Mouse (Mus musculus) kidney, postnatal 25 days (tissue): ENCODE results near the gene Dupd1.

Source experiments
- DNase-seq, 2 experiments: peaks; one replicate each; pipeline ENCODE4 v3.0.0; 2021; ENCODE audit warnings: mixed read lengths in 2 of 2

Gene Dupd1

GRCm38 (mm10) chr14:21720430-21721205 lies 6.2 kb upstream of the Dupd1 start:
- DNase-seq = peak in 1 of 2 experiments; percentile 28

DNA sequence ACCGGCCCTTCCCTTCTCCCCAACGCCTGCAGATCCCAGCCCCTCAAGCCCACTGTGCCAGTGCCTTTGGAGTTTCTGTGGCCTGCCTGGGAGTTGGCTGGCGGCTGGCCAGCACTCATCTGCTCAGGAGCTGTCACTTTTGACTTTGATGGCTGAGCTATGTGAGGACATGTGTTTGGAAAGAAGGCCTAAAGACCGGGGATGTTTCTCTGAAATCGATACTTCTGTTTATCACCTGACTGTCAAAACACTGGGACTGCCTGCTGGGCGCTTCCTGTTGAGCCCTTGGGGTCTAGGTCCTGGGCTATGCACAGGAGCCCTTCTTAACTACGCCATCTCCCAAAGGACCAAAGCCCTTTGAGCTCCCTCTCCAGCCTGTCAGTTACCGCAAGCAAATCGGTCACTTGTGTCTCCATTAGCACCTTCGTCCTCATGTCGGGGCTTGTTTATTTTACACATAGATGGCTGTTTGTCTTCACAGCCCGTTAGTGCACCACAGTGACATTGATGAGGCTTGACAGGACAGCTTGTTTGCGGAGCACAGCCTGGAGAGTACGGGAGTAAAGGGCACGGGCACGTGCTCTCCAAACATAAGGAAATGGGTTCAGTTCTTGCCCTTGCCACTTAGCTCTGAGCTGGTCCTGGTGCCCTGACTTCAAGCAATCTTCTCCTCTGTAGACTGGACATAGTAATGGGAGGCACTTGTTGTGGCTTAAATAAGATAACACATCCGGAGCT lies 5.4 kb upstream of the Dupd1 start:
- peak in 1 of 2 experiments; percentile 34 for DNase-seq

GRCm38 (mm10) chr14:21711231-21711630 lies 3.1 kb downstream of the Dupd1 start:
- DNase-seq = peak in 1 of 2 experiments; percentile 23

- peak in 1 of 2 experiments; percentile 37 for DNase-seq
Measured at GRCm38 (mm10) chr14:21709545-21709944, 4.8 kb downstream of the Dupd1 start.

DNA sequence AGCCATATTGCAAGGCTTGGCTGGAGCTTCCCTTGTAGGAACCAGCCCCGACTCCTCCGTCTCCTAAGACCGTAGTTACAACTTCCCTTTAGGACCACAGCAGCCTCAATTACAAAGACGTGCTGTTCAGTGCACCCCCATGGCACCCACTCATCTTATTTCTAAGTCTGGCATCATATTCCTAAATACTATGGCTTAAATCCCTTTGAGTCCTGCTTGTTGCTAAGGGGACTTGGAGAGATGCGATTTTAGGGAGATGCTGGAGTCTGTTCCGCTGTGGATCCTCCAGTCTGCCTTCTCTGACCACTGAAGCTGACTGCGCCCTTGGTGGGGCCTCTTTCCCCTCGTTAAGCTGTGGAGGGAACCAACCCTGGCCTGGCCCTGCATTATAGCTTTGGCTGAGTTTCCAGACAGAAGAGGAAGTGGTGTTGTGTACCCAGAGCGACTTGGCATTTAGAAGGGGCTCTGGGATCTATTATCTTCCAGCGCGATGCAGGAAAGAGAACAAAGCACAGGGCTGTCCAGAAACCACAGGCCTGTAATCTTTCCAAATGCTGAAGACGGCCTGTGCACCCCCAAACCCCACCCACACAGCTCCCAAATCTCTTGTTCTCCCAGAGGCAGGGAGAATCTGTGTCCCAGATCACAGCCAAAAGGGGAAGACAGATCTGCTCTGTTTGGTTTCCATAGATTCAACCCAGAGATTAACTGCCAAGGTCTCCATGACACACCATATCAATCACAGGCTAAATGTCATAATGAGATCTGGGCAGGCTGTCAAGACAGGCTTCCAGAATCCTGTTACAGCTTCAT lies 7.4 kb downstream of the Dupd1 start:
- peak in 1 of 2 experiments; percentile 15 for DNase-seq

- peak in 1 of 2 experiments; percentile 5 for DNase-seq
Measured at GRCm38 (mm10) chr14:21705462-21705861, 8.9 kb downstream of the Dupd1 start.

- DNase-seq = peak in 1 of 2 experiments; percentile 51
Measured at GRCm38 (mm10) chr14:21703255-21703654, 11.1 kb downstream of the Dupd1 start.

GRCm38 (mm10) chr14:21702691-21703090 lies 11.7 kb downstream of the Dupd1 start:
- peak in 1 of 2 experiments; percentile 14 for DNase-seq

- DNase-seq = peak; percentile 48 to 75
Measured at GRCm38 (mm10) chr14:21696186-21696830, 18.1 kb downstream of the Dupd1 start.

DNA sequence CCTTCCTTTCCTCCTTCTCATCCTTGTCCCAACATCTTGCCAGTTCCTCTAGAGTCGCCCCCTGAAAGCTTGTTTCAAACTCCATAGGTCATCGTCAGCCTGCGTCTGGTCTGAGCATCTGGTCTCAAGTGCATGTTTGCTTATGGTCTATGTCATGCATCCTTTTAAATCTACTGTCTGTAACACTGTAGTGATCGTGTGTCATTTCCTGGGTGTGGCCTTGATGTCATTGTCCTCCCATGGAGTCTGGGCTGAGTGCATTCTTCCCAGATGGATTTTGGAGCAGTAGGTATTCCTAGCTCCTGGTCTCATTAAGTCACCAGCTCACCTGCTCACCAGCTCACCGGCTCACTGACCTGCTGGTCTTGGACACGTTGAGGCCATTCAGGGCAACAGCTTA lies 19.4 kb downstream of the Dupd1 start:
- no peak for DNase-seq

GRCm38 (mm10) chr14:21691070-21691469 lies 23.3 kb downstream of the Dupd1 start:
- DNase-seq = no peak

GRCm38 (mm10) chr14:21686376-21687279 lies 27.7 kb downstream of the Dupd1 start:
- DNase-seq = peak in 1 of 2 experiments; percentile 36

DNA sequence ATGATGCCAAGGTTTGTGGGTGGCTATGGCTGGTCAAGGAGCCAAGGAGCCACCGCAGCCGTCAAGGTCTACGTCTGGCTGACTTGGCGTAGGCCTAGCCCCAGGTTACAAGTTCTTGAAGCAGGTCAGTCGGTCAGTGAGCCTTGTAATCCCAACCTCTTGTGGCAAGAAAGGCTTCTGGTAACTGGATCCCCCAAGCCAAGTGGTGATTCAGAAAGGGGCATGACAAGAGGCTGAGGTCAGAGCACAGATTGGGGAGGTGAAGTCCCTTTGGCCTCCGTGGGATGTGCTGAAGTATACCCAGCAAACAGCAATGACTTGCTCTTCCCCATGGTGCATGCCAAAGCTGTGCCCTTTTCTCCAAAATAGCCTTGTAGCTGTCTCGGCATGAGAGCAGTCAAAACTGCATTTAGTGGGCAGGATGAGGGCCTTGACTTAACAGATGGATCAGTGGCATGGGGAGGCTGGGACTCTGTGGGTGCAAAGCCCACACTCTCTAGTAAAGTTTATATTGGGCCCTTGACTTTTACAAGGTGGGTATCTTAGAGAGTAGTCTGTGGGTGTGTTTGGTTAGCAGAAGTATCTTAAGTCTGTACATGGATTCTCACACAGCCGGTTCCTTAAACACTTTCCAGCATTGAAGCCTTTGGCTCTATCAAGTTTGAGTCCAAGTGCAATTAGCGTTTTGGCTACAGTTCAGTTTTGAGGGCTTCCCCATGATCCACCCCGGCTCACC lies 28.8 kb downstream of the Dupd1 start:
- no peak for DNase-seq

DNA sequence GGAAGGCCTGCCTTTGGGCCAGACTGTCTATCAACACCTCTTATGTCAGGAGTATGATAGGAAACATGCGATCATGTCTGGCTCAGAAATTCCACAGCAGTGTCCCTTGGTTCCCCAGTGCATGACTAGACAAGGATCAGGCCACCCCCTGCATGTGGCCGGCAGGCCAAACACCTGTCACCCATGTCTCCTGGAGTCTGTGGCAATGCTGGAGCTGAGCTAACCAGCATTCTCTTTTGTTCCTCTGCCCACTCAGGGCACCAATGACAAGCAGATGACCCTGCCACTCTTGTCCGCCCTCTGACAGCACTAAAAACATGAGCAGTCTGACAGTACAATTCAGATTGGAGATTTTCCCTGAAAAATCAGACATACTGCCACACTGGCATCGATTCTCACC lies 30.5 kb downstream of the Dupd1 start:
- no peak for DNase-seq

DNA sequence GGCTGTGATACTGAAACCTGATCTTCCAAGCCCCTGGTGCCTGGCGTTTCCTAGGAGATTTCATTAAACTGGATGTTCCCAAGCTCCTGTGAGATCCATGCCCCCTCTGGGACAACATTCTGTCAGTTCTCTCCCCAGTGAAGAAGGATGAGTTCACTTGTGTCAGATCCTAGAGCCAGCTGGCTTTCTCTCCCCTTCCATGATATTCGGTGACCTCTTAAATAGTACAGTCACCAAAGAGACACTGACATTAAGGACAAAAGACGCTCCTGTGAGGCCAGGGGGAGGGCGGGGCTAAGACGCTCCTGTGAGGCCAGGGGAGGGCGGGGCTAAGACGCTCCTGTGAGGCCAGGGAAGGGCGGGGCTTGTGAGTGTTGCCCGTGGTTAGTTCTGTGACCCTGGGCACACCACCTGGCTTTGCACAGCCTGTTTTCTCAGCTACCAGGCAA lies 31.7 kb downstream of the Dupd1 start:
- peak; percentile 88 to 90 for DNase-seq

DNA sequence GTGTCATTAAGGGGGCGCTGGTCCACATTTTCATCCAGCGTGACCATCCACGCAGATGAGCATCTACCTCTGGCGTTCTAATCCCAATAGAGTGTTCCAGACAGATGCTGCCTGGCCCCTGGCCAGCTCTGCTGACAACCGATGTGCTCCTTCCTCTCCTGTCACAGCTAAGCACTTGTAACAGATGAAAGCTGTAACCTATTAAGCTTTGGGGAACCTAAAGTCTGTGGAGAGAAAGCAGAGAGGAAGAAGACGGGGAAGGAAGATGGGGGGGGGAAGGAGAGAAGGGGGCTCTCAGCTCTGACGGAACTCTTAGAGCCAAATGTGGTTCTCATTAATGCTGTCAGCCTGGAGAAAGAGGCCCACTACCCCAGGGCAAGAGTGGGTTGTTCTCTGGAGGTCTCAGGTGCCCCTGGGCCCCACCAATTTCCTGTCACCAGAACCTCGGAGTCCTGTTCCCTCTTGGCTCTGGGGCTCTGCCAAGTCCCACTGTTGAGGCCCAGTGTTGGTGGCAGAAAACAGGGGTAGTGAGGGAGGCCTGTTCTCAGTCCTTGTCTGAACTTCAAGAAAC lies 34.7 kb downstream of the Dupd1 start:
- peak in 1 of 2 experiments; percentile 38 for DNase-seq

GRCm38 (mm10) chr14:21678509-21679285 lies 35.7 kb downstream of the Dupd1 start:
- DNase-seq = peak; percentile 62 to 72

DNA sequence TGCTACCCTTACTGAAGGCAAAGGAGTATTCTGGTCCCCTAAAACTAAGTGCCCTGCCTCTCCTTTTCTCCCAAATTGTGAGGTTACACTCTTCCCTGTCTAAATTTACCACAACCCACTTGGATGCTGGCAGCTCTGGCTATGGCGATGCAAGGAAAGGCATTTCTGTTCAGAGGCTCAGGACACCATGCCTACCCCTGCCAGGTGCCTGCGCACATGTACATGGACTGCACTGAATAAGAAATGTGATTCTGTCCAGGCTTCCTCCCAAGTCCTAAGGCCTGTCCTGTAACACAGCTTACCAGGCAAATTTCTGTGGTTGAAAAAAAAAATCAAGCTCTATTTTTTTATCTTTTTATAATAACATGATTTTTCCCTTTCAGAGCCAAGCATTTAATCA lies 38.2 kb downstream of the Dupd1 start:
- no peak for DNase-seq

DNA sequence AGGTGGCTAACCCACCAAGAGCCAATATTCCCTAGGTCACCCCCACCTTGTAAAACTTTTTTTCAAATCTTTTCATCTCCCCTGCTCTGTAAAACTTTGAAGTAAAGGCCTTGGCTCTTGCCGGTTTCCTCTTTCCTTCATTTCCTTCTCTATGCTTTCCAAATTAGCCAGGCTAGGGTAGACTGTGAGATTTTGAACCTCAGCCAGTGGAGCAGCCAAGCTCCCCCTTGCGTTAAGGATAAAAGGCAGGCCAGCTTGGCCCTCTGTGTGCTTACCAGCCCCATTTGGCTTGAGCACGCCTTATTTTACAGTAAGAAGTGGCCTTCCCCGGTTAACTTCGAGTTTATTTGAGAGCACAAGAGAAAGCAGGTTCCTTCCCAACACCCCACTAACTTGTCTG lies 39.9 kb downstream of the Dupd1 start:
- DNase-seq = no peak
